ENCODE assay signal across 10 mouse cellular contexts in the genomic region with DNA sequence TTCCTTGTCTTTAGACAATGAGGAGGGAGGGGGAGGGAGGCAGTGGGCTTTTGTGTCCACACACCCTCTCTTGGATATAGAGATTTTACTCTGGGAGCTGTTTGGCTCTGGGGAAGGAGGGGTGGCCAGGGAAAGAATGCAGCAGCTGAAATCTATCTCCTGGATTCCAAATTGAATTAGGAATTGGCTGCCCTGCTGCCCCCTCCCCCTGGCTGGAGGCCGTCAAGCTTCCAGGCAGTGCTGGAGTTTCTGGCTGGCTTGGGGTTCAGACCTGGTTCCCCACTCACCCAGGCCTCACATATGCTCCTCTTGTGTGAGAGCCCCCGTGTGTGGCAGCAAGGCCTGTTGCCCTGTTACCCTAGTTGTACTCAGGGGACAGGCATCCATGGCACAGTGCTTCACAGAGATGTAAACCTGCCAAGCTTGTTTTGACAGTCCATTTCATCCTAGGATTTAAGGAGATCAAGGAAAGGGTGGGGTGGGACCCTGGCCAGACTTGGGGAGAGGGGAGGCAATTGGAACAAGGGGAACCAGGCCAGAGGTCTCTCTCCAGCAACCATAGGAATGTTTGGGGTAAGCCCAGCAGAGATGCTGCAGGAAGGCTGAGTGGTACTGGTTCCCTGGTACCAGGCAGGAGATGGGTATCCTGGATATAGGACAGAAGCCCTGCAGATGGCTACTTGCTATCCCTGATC. TPM values are rescaled to one million over a fixed set of nuclear protein-coding genes. Genes with fewer than 3 reads are reported as not detected.
A peak's percentile ranks its signal among the peaks of the same experiment; 100 is the strongest.
DNase-seq lines count a peak whose midpoint lies in the region; ATAC-seq and TF ChIP-seq lines count a peak whose summit lies in the region.
"Had no signal": no experiment of that assay in that cellular context is flagged by ENCODE, and none has a peak within 500 bp of the region (broad histone marks: within the 10 kb centered on the region; RNA-seq: fewer than 3 reads in every experiment).

No protein-coding gene starts in this region.

- peak overlapping the region; percentile 13; the same call in 1 of the 2 replicates for H3K9ac ChIP-seq in forebrain, embryonic 13.5 days
- H3K9ac ChIP-seq in lung, postnatal 0 days (replicated peaks; ENCODE audit: low read depth): no peak overlapping the region

- no peak for TF ChIP-seq POLR2A in kidney, adult 2 months (IDR thresholded peaks at IDR 0.05; ENCODE audit: low read depth, low read length)

- DNase-seq in embryo, embryonic 9.5 days (ENCODE audit: extremely low spot score): peak; percentile 9
- no peak for DNase-seq in embryo, embryonic 10.5 days (ENCODE audit: low spot score)
- DNase-seq in kidney, adult 2 months: peak; percentile 44
- DNase-seq in kidney, adult 8-10 months: no peak
- DNase-seq in lung, postnatal 0 days (ENCODE audit: low spot score): peak; percentile 75
- no peak for DNase-seq in left cerebral cortex, adult 9 months (ENCODE audit: low spot score in 2 of 2)

- H3K9me3 ChIP-seq in forebrain, embryonic 13.5 days (replicated peaks): no peaks in the 10 kb centered on the region
- H3K9me3 ChIP-seq in lung, postnatal 0 days (ENCODE audit: low read length): no peaks in the 10 kb centered on the region

- no peak overlapping the region for H3K4me3 ChIP-seq in kidney, adult 2 months (ENCODE audit: insufficient read depth, low read depth, low read length)
- no peak overlapping the region for H3K4me3 ChIP-seq in forebrain, embryonic 13.5 days
- H3K4me3 ChIP-seq in lung, postnatal 0 days (ENCODE audit: low read depth, low read length): no peak overlapping the region
- H3K4me3 ChIP-seq: erythroblast, embryonic 14.5 days had no signal

- 0 out of 2 replicates have a peak, but pooled peaks cover under 1% of the 10 kb centered on the region for H3K36me3 ChIP-seq in kidney, adult 2 months (ENCODE audit: control insufficient read depth, insufficient read depth, low read length)
- H3K36me3 ChIP-seq in forebrain, embryonic 13.5 days (ENCODE audit: poor library complexity, severe bottlenecking): peaks cover 21% of the 10 kb centered on the region
- peaks cover 5% of the 10 kb centered on the region for H3K36me3 ChIP-seq in lung, postnatal 0 days (ENCODE audit: insufficient read depth, low read length)

- TF ChIP-seq CTCF in kidney, adult 2 months (conservative IDR thresholded peaks at IDR 0.05; ENCODE audit: insufficient read depth, insufficient read length, low read depth, low read length): no peak
- no peak for TF ChIP-seq CTCF in lung, postnatal 0 days (IDR thresholded peaks at IDR 0.05)

- no peak overlapping the region for H3K4me2 ChIP-seq in forebrain, embryonic 13.5 days
- H3K4me2 ChIP-seq in lung, postnatal 0 days (replicated peaks; ENCODE audit: low read depth, low read length): no peak overlapping the region
- H3K4me2 ChIP-seq: midbrain, embryonic 11.5 days had no signal

- H3K27ac ChIP-seq in kidney, adult 2 months (ENCODE audit: insufficient read depth, low read depth, low read length): 0 out of 2 replicates have a peak overlapping the region, but pooled peaks have one; percentile 11
- no peak overlapping the region for H3K27ac ChIP-seq in forebrain, embryonic 13.5 days
- 0 out of 2 replicates have a peak overlapping the region, but pooled peaks have one; percentile 26 for H3K27ac ChIP-seq in lung, postnatal 0 days (ENCODE audit: low read length)

- ATAC-seq in forebrain, embryonic 13.5 days: no peak
- no peak for ATAC-seq in lung, postnatal 0 days
- ATAC-seq in monocyte, adult 5-6 weeks (replicated peaks; ENCODE audit: insufficient number of reproducible peaks, low FRiP score, low TSS enrichment, poor library complexity, severe bottlenecking): no peak

- 20% methylated on average over 2 of the region's 2 CpGs for WGBS in kidney, adult 2 months
- WGBS in forebrain, embryonic 13.5 days: 41% methylated on average over 2 of the region's 2 CpGs
- WGBS in lung, postnatal 0 days: 44% methylated on average over 2 of the region's 2 CpGs

- H3K4me1 ChIP-seq in kidney, adult 2 months (ENCODE audit: control insufficient read depth, insufficient read depth, low read length): peaks cover 19% of the 10 kb centered on the region
- H3K4me1 ChIP-seq in forebrain, embryonic 13.5 days: peaks cover 49% of the 10 kb centered on the region
- peaks cover 42% of the 10 kb centered on the region for H3K4me1 ChIP-seq in lung, postnatal 0 days (ENCODE audit: insufficient read depth, low read depth, low read length)

- H3K27me3 ChIP-seq in kidney, adult 2 months (replicated peaks; ENCODE audit: control insufficient read depth, insufficient read depth, low read length): no peaks in the 10 kb centered on the region
- H3K27me3 ChIP-seq in forebrain, embryonic 13.5 days: peaks cover 4% of the 10 kb centered on the region; the same call in 1 of the 2 replicates
- H3K27me3 ChIP-seq in lung, postnatal 0 days (replicated peaks; ENCODE audit: insufficient read depth, low read length): no peaks in the 10 kb centered on the region

- no peak for TF ChIP-seq EP300 in lung, postnatal 0 days (IDR thresholded peaks at IDR 0.05)

RNA-seq across cellular contexts. Expression of a gene that starts 1.4 kb away (rescaled TPM):
- polyA plus RNA-seq in kidney, adult 2 months (2012; rRNA removed): 21.8 and 23.3 TPM in 2 replicates
- 0.67 and 0.78 TPM in 2 replicates for polyA plus RNA-seq in forebrain, embryonic 13.5 days (2015; fragmentation: Nextera tagmentation; extraction: Ambion mirVana)
- polyA plus RNA-seq in lung, postnatal 0 days (2015; fragmentation: Nextera tagmentation; extraction: Ambion mirVana): 1.3 and 1.4 TPM in 2 replicates
- total RNA-seq in monocyte, adult 5-6 weeks (2017): 3.8 to 7.5 TPM (median 5.5 TPM) in 3 replicates

RNA-seq across cellular contexts. Expression of a gene that starts 12.6 kb away (rescaled TPM):
- 57.6 and 66.6 TPM in 2 replicates for polyA plus RNA-seq in kidney, adult 2 months (2012; rRNA removed)
- 190 and 196 TPM in 2 replicates for polyA plus RNA-seq in forebrain, embryonic 13.5 days (2015; fragmentation: Nextera tagmentation; extraction: Ambion mirVana)
- 123 and 134 TPM in 2 replicates for polyA plus RNA-seq in lung, postnatal 0 days (2015; fragmentation: Nextera tagmentation; extraction: Ambion mirVana)
- 9.5 to 21.9 TPM (median 10.0 TPM) in 3 replicates for total RNA-seq in monocyte, adult 5-6 weeks (2017)

RNA-seq across cellular contexts. Expression of a gene that starts 33.9 kb away (rescaled TPM):
- polyA plus RNA-seq in kidney, adult 2 months (2012; rRNA removed): 81.9 and 98.1 TPM in 2 replicates
- polyA plus RNA-seq in forebrain, embryonic 13.5 days (2015; fragmentation: Nextera tagmentation; extraction: Ambion mirVana): 25.6 and 26.7 TPM in 2 replicates
- 32.2 and 34.4 TPM in 2 replicates for polyA plus RNA-seq in lung, postnatal 0 days (2015; fragmentation: Nextera tagmentation; extraction: Ambion mirVana)
- 159 to 217 TPM (median 178 TPM) in 3 replicates for total RNA-seq in monocyte, adult 5-6 weeks (2017)

RNA-seq across cellular contexts. Expression of a gene that starts 49.9 kb away (rescaled TPM):
- polyA plus RNA-seq in kidney, adult 2 months (2012; rRNA removed): 25.1 and 28.7 TPM in 2 replicates
- polyA plus RNA-seq in forebrain, embryonic 13.5 days (2015; fragmentation: Nextera tagmentation; extraction: Ambion mirVana): 183 and 200 TPM in 2 replicates
- polyA plus RNA-seq in lung, postnatal 0 days (2015; fragmentation: Nextera tagmentation; extraction: Ambion mirVana): 51.0 and 53.9 TPM in 2 replicates
- total RNA-seq in monocyte, adult 5-6 weeks (2017): 51.8 to 77.1 TPM (median 60.3 TPM) in 3 replicates

RNA-seq across cellular contexts. Expression of a gene that starts 57.1 kb away (rescaled TPM):
- polyA plus RNA-seq in kidney, adult 2 months (2012; rRNA removed): 32.2 and 33.2 TPM in 2 replicates
- polyA plus RNA-seq in forebrain, embryonic 13.5 days (2015; fragmentation: Nextera tagmentation; extraction: Ambion mirVana): 59.4 and 61.9 TPM in 2 replicates
- 34.3 and 43.6 TPM in 2 replicates for polyA plus RNA-seq in lung, postnatal 0 days (2015; fragmentation: Nextera tagmentation; extraction: Ambion mirVana)
- 35.2 to 112 TPM (median 38.5 TPM) in 3 replicates for total RNA-seq in monocyte, adult 5-6 weeks (2017)

Comparison
In these comparisons a context has a peak if more than half of its experiments do, and no peak if none do; other contexts are left out.
1. DNase-seq: peak in embryo, embryonic 9.5 days (single experiment), kidney, adult 2 months (single experiment) and lung, postnatal 0 days (single experiment); none in embryo, embryonic 10.5 days (single experiment), kidney, adult 8-10 months (0 of 2) and left cerebral cortex, adult 9 months (0 of 2).